Mouse (Mus musculus) neural tube, embryonic 11.5 days (tissue): ENCODE results near the gene Gtf3c4. TPM values are rescaled to one million over a fixed set of nuclear protein-coding genes. Genes with fewer than 3 reads are reported as not detected.
A peak's percentile ranks its signal among the peaks of the same experiment; 100 is the strongest.

ENCODE experiments used
- ATAC-seq: fragments of 200-750 bp; cut with Nextera tagmentation; 2 replicates; pipeline ENCODE4 v1.8.0; 2017; ENCODE audit warnings: moderate number of reproducible peaks, mild to moderate bottlenecking, moderate TSS enrichment, moderate library complexity; ENCODE audit not compliant: insufficient read depth, low FRiP score, low TSS enrichment
- DNase-seq: peaks from one replicate; pipeline ENCODE4 v3.0.0-alpha.2; 2015; ENCODE audit warnings: low spot score
- H3K27ac ChIP-seq: fragments of 300-500 bp; sonication (generic); 2 replicates; pipeline ENCODE4 v1.5.1; 2014; ENCODE audit warnings: low read depth, mild to moderate bottlenecking, low read length
- H3K27me3 ChIP-seq: fragments of 300-500 bp; sonication (generic); 2 replicates; pipeline ENCODE4 v1.6.1; 2014; ENCODE audit warnings: mild to moderate bottlenecking, low read length, mixed read lengths; ENCODE audit not compliant: control insufficient read depth, insufficient read depth
- H3K36me3 ChIP-seq: fragments of 300-500 bp; sonication (generic); 2 replicates; pipeline ENCODE4 v1.6.1; 2014; ENCODE audit warnings: mild to moderate bottlenecking, low read length, moderate library complexity, mixed read lengths; ENCODE audit not compliant: control insufficient read depth, insufficient read depth
- H3K4me1 ChIP-seq: fragments of 300-500 bp; sonication (generic); 2 replicates; pipeline ENCODE4 v1.6.1; 2014; ENCODE audit warnings: low read length, mixed read lengths; ENCODE audit not compliant: control insufficient read depth, insufficient read depth
- H3K4me2 ChIP-seq: fragments of 300-500 bp; sonication (generic); 2 replicates; pipeline ENCODE4 v1.6.1; 2014; ENCODE audit warnings: low read depth, mild to moderate bottlenecking, moderate library complexity
- H3K4me3 ChIP-seq: fragments of 300-500 bp; sonication (generic); 2 replicates; pipeline ENCODE4 v1.5.1; 2014; ENCODE audit warnings: low read depth, low read length
- H3K9ac ChIP-seq: fragments of 300-500 bp; sonication (generic); 2 replicates; pipeline ENCODE4 v1.6.1; 2014; ENCODE audit warnings: mild to moderate bottlenecking, low read length
- H3K9me3 ChIP-seq: fragments of 300-500 bp; sonication (generic); 2 replicates; pipeline ENCODE4 v1.6.1; 2016; ENCODE audit warnings: low read length; ENCODE audit not compliant: control insufficient read depth
- WGBS: fragments of 180-500 bp; shearing (Covaris S2); extraction: QIAGEN DNeasy Blood & Tissue Kit; methylation state at CpG from one replicate; pipeline ENCODE4 v1.1.7; 2014; 5-methylcytosine and 5-hydroxymethylcytosine counted together
- polyA plus RNA-seq: library from polyadenylated mRNA; unstranded; fragments of >200 nt; fragmentation: Nextera tagmentation; extraction: Ambion mirVana; gene quantifications from 2 replicates; pipeline ENCODE4 v1.2.1, GENCODE M21; 2014

Gtf3c4 gene
- polyA plus RNA-seq, 1 experiment from 2014 or later, result 35.9 TPM

DNA sequence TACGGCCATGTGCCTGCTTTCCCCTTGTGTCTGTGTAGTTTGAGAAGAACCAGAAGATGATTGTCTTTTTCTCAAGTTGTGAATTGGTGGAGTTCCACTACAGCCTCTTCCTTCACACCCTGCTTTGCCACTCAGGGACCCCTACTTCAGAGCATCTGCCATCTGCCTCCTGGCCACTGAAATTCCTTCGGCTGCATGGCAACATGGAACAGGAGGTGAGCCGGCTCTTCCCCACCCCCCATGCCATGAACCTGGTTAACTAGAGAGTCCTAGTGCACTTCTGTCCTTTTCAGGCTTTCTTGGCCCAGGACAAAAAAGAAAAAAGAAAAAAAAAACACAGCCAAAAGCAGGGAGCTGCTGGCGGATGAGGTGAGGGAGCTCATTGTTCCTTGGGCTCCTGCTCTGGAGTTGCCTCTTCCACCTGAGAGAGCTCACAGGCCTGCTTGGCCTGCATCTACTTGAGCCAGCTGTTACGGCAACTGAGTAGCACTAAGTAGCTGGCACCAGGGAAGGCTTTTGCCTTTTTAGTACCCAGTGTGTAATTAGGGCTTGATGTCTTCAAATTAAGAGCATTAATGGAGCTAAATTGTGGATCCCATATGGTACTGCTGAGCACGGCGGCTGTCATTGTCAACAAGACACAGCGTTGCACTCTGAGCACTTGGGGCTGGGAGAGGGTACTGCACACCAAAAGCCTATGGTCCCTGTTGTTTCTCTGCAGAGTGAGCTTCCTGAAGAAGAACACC, 20.7 kb upstream of the Gtf3c4 start:
- DNase-seq (no peak), ATAC-seq (no peak)
- Histone ChIP-seq H3K27me3 (no peaks in the 10 kb centered on the region), H3K4me3 (no peak overlapping the region), H3K9me3 (no peaks in the 10 kb centered on the region), H3K36me3 (peaks cover 6% of the 10 kb centered on the region; the same call in 1 of the 2 replicates), H3K9ac (no peak overlapping the region), H3K27ac (no peak overlapping the region), H3K4me2 (no peak overlapping the region), H3K4me1 (no peaks in the 10 kb centered on the region)
- 92% methylated on average over 8 of the region's 8 CpGs for WGBS

- 95% methylated on average over 4 of the region's 4 CpGs for WGBS
- Histone ChIP-seq H3K27ac (no peak overlapping the region), H3K36me3 (peaks cover 6% of the 10 kb centered on the region; the same call in 1 of the 2 replicates), H3K4me1 (no peaks in the 10 kb centered on the region), H3K4me3 (no peak overlapping the region), H3K9ac (no peak overlapping the region), H3K9me3 (no peaks in the 10 kb centered on the region), H3K4me2 (no peak overlapping the region), H3K27me3 (no peaks in the 10 kb centered on the region)
- no peak for ATAC-seq
- DNase-seq, result no peak
Measured at GRCm38 (mm10) chr2:28859303-28859702, 19.1 kb upstream of the Gtf3c4 start.

GRCm38 (mm10) chr2:28855773-28856172, 15.6 kb upstream of the Gtf3c4 start:
- WGBS, result 96% methylated on average over 2 of the region's 2 CpGs
- no peak for ATAC-seq
- peaks cover 2% of the 10 kb centered on the region for H3K36me3 ChIP-seq

GRCm38 (mm10) chr2:28852594-28852993, 12.4 kb upstream of the Gtf3c4 start:
- Histone ChIP-seq H3K9ac (no peak overlapping the region), H3K4me2 (no peak overlapping the region), H3K27ac (no peak overlapping the region), H3K4me1 (no peaks in the 10 kb centered on the region), H3K4me3 (no peak overlapping the region), H3K9me3 (no peaks in the 10 kb centered on the region), H3K27me3 (no peaks in the 10 kb centered on the region), H3K36me3 (peaks cover 4% of the 10 kb centered on the region)
- DNase-seq (no peak), ATAC-seq (no peak)
- WGBS, result 92% methylated on average over 3 of the region's 3 CpGs

More at GRCm38 (mm10) chr2:28855773-28856172, 15.6 kb upstream of the Gtf3c4 start:
- Histone ChIP-seq H3K27ac (no peak overlapping the region), H3K27me3 (no peaks in the 10 kb centered on the region), H3K4me1 (no peaks in the 10 kb centered on the region), H3K4me3 (no peak overlapping the region), H3K9ac (no peak overlapping the region), H3K9me3 (no peaks in the 10 kb centered on the region), H3K4me2 (no peak overlapping the region)
- no peak for DNase-seq

DNA sequence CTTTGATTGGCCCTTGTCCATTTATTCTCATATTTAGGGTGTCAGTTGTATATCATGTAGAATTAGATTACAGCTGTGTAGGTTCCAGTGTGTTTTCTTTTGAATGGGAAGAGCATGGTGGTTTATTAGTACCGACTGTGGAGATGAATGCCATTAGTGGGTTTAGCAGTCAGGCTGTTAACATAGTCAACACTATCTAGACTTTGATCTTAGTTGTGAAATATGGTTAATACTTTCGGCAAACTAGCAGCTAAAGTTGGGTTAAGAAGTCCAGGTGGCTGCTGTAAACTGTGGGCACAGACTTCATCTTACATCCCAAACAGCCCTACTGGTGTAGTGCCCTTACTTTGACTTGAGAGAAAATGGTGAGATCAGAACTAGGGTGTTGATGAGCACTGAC, 8.7 kb upstream of the Gtf3c4 start:
- Histone ChIP-seq H3K4me1 (no peaks in the 10 kb centered on the region), H3K27ac (no peak overlapping the region), H3K9me3 (no peaks in the 10 kb centered on the region), H3K9ac (no peak overlapping the region), H3K27me3 (no peaks in the 10 kb centered on the region), H3K36me3 (peaks cover 9% of the 10 kb centered on the region), H3K4me3 (no peak overlapping the region), H3K4me2 (no peak overlapping the region)
- ATAC-seq (no peak), DNase-seq (no peak)
- WGBS, result 93% methylated on average over 2 of the region's 2 CpGs

DNA sequence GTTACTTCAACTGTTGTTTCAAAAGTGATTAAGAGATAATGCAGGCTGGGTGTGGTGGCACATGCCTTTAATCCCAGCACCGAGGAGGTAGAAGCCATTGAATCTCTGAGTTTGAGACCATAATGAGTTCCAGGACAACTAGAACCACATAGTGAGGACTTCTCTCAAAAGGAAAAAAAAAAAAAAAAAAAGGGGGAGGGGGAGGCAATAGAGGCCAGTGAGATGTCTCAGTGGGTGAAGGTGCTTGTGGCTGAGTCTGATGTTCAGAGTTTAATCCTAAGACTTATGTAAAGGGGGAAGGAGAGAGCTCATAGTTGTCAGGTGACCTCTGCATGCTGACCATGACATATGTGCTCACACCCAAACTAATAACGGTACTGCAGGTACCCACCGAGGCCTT, 1.9 kb upstream of the Gtf3c4 start:
- ATAC-seq, result no peak
- H3K4me3 ChIP-seq, result no peak overlapping the region
- H3K36me3 ChIP-seq, result peaks cover 4% of the 10 kb centered on the region
- no peak overlapping the region for H3K4me2 ChIP-seq
- H3K9me3 ChIP-seq, result no peaks in the 10 kb centered on the region
- peaks cover 15% of the 10 kb centered on the region for H3K4me1 ChIP-seq
- H3K27ac ChIP-seq, result no peak overlapping the region
- no peak overlapping the region for H3K9ac ChIP-seq
- DNase-seq, result no peak
- WGBS, result 86% methylated on average over 3 of the region's 3 CpGs
- no peaks in the 10 kb centered on the region for H3K27me3 ChIP-seq

GRCm38 (mm10) chr2:28839501-28840221, 499 bp downstream of the Gtf3c4 start:
- H3K4me1 ChIP-seq, result peaks cover 15% of the 10 kb centered on the region
- 0 out of 2 replicates have a peak, but pooled peaks cover 1% of the 10 kb centered on the region for H3K36me3 ChIP-seq
- peak overlapping the region; percentile 92 for H3K4me3 ChIP-seq
- 0% methylated on average over 52 of the region's 53 CpGs for WGBS
- peak overlapping the region; percentile 76 for H3K27ac ChIP-seq
- H3K27me3 ChIP-seq, result no peaks in the 10 kb centered on the region
- H3K9ac ChIP-seq, result peak overlapping the region; percentile 83
- DNase-seq (peak; percentile 12), ATAC-seq (peak; percentile 72)
- no peaks in the 10 kb centered on the region for H3K9me3 ChIP-seq
- H3K4me2 ChIP-seq, result peak overlapping the region; percentile 88

DNA sequence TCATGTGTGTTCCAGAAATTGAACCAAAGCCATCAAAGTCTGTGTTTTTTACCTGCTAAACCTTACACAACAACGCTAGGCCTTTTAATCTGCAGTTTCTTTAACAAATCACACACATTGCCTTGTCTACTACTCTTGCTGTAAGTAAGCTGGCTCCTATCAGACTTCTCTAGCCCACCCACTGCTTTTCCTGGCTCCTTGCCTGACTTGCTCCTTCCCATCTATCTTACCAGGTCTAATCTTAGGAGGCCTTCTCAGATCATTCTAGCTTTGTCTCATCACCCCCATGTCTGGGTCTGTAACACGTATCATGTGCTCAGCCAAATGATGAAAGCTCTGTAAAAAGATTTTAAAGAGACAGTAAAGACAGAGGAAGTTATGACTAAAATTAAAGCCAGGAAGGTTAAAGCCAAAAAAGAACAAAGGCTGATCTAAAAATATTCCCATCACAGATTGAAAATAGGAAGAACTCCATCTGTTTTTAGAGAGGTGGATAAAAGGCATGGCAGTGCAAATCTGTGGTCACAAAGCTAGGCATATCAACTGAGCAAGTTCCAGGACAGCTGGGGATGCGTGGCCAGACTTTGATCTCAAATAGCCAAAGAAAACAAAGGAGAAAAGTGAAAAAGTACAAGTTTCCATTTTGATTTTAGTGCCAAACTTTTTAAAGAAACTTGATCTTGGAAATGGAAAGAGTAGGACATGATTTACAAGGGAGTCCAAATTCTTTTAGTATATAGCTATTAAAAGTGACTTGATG, 3.8 kb downstream of the Gtf3c4 start:
- Histone ChIP-seq H3K27me3 (no peaks in the 10 kb centered on the region), H3K9ac (no peak overlapping the region), H3K4me2 (no peak overlapping the region), H3K4me1 (peaks cover 7% of the 10 kb centered on the region), H3K9me3 (no peaks in the 10 kb centered on the region), H3K36me3 (peaks cover 12% of the 10 kb centered on the region), H3K4me3 (no peak overlapping the region), H3K27ac (no peak overlapping the region)
- ATAC-seq (no peak), DNase-seq (no peak)
- 88% methylated on average over 3 of the region's 3 CpGs for WGBS
